Mouse (Mus musculus): ENCODE measurements around the gene Gm21972.

- no peak for TF ChIP-seq POLR2A (IDR thresholded peaks at IDR 0.05; ENCODE audit: borderline replicate concordance, control insufficient read depth, low read depth, low read length)
- TF ChIP-seq CTCF (IDR thresholded peaks at IDR 0.05; ENCODE audit: control insufficient read depth, insufficient read depth, low read length): no peak
Measured at GRCm38 (mm10) chr1:86198276-86198675, 64.8 kb downstream of the Gm21972 start.

Data from bone marrow, adult 2 months (tissue).